Mouse (Mus musculus) hindbrain, embryonic 15.5 days (tissue): ENCODE results near the gene Mettl16. TPM values are rescaled to one million over a fixed set of nuclear protein-coding genes. Genes with fewer than 3 reads are reported as not detected.

ENCODE experiments used
- ATAC-seq: fragments of 200-750 bp; cut with Nextera tagmentation; 2 replicates; pipeline ENCODE4 v1.8.0; 2017; ENCODE audit warnings: low read depth, moderate number of reproducible peaks, moderate TSS enrichment; ENCODE audit not compliant: low FRiP score
- H3K27ac ChIP-seq: fragments of 300-500 bp; sonication (generic); replicated peaks from 2 replicates; pipeline ENCODE4 v1.5.1; 2015; ENCODE audit warnings: mild to moderate bottlenecking, inconsistent platforms
- H3K27me3 ChIP-seq: fragments of 300-500 bp; sonication (generic); 2 replicates; pipeline ENCODE4 v1.6.1; 2015; ENCODE audit warnings: control low read depth, inconsistent platforms
- H3K36me3 ChIP-seq: fragments of 300-500 bp; sonication (generic); 2 replicates; pipeline ENCODE4 v1.6.1; 2015; ENCODE audit warnings: control low read depth, inconsistent platforms
- H3K4me1 ChIP-seq: fragments of 300-500 bp; sonication (generic); replicated peaks from 2 replicates; pipeline ENCODE4 v1.6.1; 2015; ENCODE audit warnings: control low read depth, inconsistent platforms
- H3K4me2 ChIP-seq: fragments of 300-500 bp; sonication (generic); 2 replicates; pipeline ENCODE4 v1.6.1; 2015; ENCODE audit warnings: moderate library complexity, mild to moderate bottlenecking, inconsistent platforms
- H3K4me3 ChIP-seq: fragments of 300-500 bp; sonication (generic); 2 replicates; pipeline ENCODE4 v1.5.1; 2015; ENCODE audit warnings: mild to moderate bottlenecking, inconsistent platforms
- H3K9ac ChIP-seq: fragments of 300-500 bp; sonication (generic); 2 replicates; pipeline ENCODE4 v1.6.1; 2015; ENCODE audit warnings: inconsistent platforms
- H3K9me3 ChIP-seq: fragments of 300-500 bp; sonication (generic); 2 replicates; pipeline ENCODE4 v1.6.1; 2016; ENCODE audit warnings: control low read depth, inconsistent platforms
- WGBS: fragments of 180-500 bp; shearing (Covaris S2); methylation state at CpG from one replicate; pipeline ENCODE4 v1.1.7; 2015; 5-methylcytosine and 5-hydroxymethylcytosine counted together
- polyA plus RNA-seq: library from polyadenylated mRNA; unstranded; fragments of >200 nt; fragmentation: Nextera tagmentation; extraction: Ambion mirVana; gene quantifications from 2 replicates; pipeline ENCODE4 v1.2.1, GENCODE M21; 2015

The Mettl16 gene
- polyA plus RNA-seq, result 51.9 and 53.5 TPM in 2 replicates

DNA sequence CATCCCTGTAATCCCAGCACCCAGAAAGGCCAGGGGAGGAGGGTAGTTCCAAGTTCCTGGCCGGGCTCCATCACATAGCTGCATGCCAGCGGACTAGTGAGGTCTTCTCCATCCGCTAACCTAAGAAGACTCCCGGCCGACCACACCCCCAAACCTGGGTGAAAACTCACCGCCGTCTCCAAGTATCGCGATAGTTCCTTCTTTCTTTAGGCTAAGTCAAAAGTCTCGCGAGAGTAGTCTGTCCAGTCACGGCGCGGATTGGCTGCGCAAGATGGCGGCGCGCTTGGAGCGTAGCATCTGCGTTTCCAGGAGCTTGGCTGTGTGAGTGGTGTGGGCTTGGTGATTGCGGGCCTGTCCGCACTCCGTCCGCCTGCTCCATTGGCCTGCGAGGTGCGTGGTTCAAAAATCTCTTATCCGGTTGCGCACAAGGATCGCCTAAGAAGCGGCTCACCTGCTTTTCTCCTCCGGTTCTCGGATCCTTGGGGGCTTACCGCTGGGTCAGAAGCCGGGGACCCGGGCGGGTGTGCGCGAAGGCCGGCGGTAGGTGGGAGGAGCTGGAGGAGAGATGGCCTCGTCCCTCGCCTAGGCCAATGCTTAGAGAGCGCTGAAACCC, at the start of gene Mettl16:
Gene Mettl16 (plus strand): TSS at position 236 of the 613 bp plus-strand sequence.
- Histone ChIP-seq H3K27me3 (no peaks in the 10 kb centered on the region), H3K4me3 (peak within 1 kb of the TSS; percentile 56), H3K9me3 (no peaks in the 10 kb centered on the region), H3K36me3 (peaks cover 20% of the 10 kb centered on the region), H3K4me2 (peak within 1 kb of the TSS; percentile 82), H3K4me1 (peaks cover 21% of the 10 kb centered on the region), H3K27ac (peak within 1 kb of the TSS; percentile 87), H3K9ac (peak within 1 kb of the TSS; percentile 60)
- under 1% methylated on average over 43 of the region's 43 CpGs for WGBS
- ATAC-seq, result peak; percentile 98

GRCm38 (mm10) chr11:74721141-74721540, 49.5 kb upstream of the Mettl16 start:
- no peak for ATAC-seq
- Histone ChIP-seq H3K9ac (no peak overlapping the region), H3K9me3 (no peaks in the 10 kb centered on the region), H3K27ac (no peak overlapping the region), H3K27me3 (no peaks in the 10 kb centered on the region), H3K36me3 (no peaks in the 10 kb centered on the region), H3K4me3 (peak overlapping the region; percentile 4; the same call in 1 of the 2 replicates), H3K4me1 (peaks cover 46% of the 10 kb centered on the region), H3K4me2 (peak overlapping the region; percentile 46)
- WGBS, result 63% methylated on average over 2 of the region's 2 CpGs

GRCm38 (mm10) chr11:74721971-74722370, 48.7 kb upstream of the Mettl16 start:
- no peak for ATAC-seq
- peak overlapping the region; percentile 70 for H3K4me2 ChIP-seq
- peaks cover 40% of the 10 kb centered on the region for H3K4me1 ChIP-seq
- peak overlapping the region; percentile 43 for H3K4me3 ChIP-seq
- H3K36me3 ChIP-seq, result no peaks in the 10 kb centered on the region
- H3K9ac ChIP-seq, result peak overlapping the region; percentile 41
- H3K27ac ChIP-seq, result no peak overlapping the region
- H3K9me3 ChIP-seq, result no peaks in the 10 kb centered on the region
- H3K27me3 ChIP-seq, result no peaks in the 10 kb centered on the region
- 28% methylated on average over 3 of the region's 3 CpGs for whole genome bisulfite sequencing

- Histone ChIP-seq H3K36me3 (no peaks in the 10 kb centered on the region), H3K9ac (peak overlapping the region; percentile 96), H3K4me1 (peaks cover 36% of the 10 kb centered on the region), H3K27me3 (no peaks in the 10 kb centered on the region), H3K9me3 (no peaks in the 10 kb centered on the region), H3K27ac (peak overlapping the region; percentile 100), H3K4me2 (peak overlapping the region; percentile 70), H3K4me3 (peak overlapping the region; percentile 86)
- whole genome bisulfite sequencing, result under 1% methylated on average over 44 of the region's 75 CpGs
- ATAC-seq, result peak; percentile 87
Observed at GRCm38 (mm10) chr11:74723357-74724234, 47.0 kb upstream of the Mettl16 start.

DNA sequence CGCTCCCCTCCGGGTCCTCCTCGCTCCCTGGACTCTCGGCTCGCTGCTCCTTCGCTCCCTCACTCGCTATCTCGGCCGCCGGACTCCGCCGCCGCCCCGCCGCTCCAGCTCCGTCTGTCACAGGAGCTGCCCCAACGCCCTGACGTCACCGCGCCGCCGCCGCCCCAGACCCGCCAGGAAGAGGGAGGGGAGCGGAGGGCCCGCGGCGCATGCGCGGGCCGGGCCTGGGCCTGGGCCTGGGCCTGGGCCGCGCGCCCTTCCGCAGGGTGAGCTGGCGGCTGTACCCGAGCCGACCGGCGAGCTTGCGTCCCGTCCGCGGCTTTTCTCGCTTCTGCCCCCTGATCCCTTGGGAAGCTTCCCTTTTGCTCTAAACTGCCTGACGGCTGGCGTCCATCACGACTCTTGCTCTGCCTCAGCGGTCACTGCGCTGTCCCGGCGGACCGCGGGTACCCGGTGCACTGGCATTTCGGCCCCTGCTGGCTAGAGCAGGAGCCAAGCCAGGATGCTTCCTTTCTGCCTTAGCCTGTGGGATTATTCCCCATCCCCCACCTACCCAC, 46.3 kb upstream of the Mettl16 start, which contains the start of gene Pafah1b1:
Gene Pafah1b1 (minus strand): TSS at position 436 of the 557 bp plus-strand sequence.
- Histone ChIP-seq H3K4me3 (peak within 1 kb of the TSS; percentile 86), H3K36me3 (no peaks in the 10 kb centered on the region), H3K4me1 (peaks cover 32% of the 10 kb centered on the region), H3K9ac (peak within 1 kb of the TSS; percentile 96), H3K27me3 (no peaks in the 10 kb centered on the region), H3K4me2 (peak within 1 kb of the TSS; percentile 70), H3K9me3 (no peaks in the 10 kb centered on the region), H3K27ac (peak within 1 kb of the TSS; percentile 100)
- peak; percentile 97 for ATAC-seq
- WGBS, result 0% methylated on average over 28 of the region's 56 CpGs

- no peaks in the 10 kb centered on the region for H3K9me3 ChIP-seq
- peak overlapping the region; percentile 100 for H3K27ac ChIP-seq
- H3K4me3 ChIP-seq, result no peak overlapping the region
- no peak overlapping the region for H3K9ac ChIP-seq
- no peaks in the 10 kb centered on the region for H3K36me3 ChIP-seq
- ATAC-seq, result no peak
- H3K27me3 ChIP-seq, result no peaks in the 10 kb centered on the region
- 52% methylated on average over 5 of the region's 5 CpGs for WGBS
- H3K4me1 ChIP-seq, result peaks cover 23% of the 10 kb centered on the region
- H3K4me2 ChIP-seq, result peak overlapping the region; percentile 70
Observed at GRCm38 (mm10) chr11:74725181-74725580, 45.4 kb upstream of the Mettl16 start.

GRCm38 (mm10) chr11:74734917-74735316, 35.7 kb upstream of the Mettl16 start:
- Histone ChIP-seq H3K4me2 (peak overlapping the region; percentile 23; the same call in 1 of the 2 replicates), H3K4me3 (no peak overlapping the region), H3K27ac (peak overlapping the region; percentile 40; the same call in 1 of the 2 replicates), H3K27me3 (no peaks in the 10 kb centered on the region), H3K9ac (no peak overlapping the region), H3K9me3 (no peaks in the 10 kb centered on the region), H3K36me3 (no peaks in the 10 kb centered on the region), H3K4me1 (peaks cover 4% of the 10 kb centered on the region; the same call in 1 of the 2 replicates)
- peak; percentile 45; the same call in 1 of the 2 replicates for ATAC-seq
- WGBS, result 14% methylated on average over 7 of the region's 7 CpGs

DNA sequence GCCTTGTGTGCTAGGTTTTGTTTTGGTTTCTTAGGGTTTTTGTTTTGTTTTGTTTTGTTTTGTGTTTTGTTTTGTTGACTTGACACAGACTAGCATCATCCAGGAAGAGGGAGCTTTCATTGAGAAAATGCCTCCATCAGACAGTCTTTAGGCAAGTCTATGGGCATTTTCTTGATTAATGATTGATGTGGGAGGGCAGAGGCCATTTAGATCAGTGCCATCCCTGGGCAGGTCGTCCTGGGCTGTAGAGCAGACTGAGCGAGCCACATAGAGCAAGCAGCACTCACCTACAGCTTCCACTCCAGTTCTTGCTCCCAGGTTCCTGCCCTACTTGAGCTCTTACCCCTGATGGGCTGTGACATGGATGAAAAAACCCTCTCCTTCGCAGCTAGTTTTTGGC, 32.8 kb upstream of the Mettl16 start:
- H3K36me3 ChIP-seq, result no peaks in the 10 kb centered on the region
- no peaks in the 10 kb centered on the region for H3K27me3 ChIP-seq
- H3K9ac ChIP-seq, result no peak overlapping the region
- no peak overlapping the region for H3K27ac ChIP-seq
- no peaks in the 10 kb centered on the region for H3K9me3 ChIP-seq
- ATAC-seq, result no peak
- H3K4me1 ChIP-seq, result peaks cover 4% of the 10 kb centered on the region; the same call in 1 of the 2 replicates
- 71% methylated on average over 3 of the region's 3 CpGs for WGBS
- no peak overlapping the region for H3K4me3 ChIP-seq
- no peak overlapping the region for H3K4me2 ChIP-seq

DNA sequence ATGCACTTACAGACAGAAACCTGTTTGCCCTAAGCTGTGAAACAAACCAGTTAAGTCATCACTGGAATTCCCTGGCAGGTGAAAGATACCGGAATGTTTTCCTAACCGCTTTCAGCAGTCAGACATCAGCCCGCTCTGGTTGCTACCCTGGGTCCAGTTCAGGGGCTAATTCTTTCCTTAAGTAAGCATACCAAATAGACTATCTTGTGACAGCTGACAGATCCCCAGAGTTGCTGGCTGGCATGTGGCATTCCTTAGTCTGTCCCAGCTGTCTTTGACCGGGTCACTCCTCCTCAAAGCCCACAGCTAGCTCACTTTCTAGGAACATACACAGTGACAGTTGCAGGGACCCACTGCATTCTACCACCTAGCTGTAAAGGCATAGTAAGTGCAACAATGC, 22.6 kb upstream of the Mettl16 start:
- 69% methylated on average over 4 of the region's 4 CpGs for WGBS
- no peak for ATAC-seq

GRCm38 (mm10) chr11:74749241-74749640, 21.4 kb upstream of the Mettl16 start:
- H3K27me3 ChIP-seq, result no peaks in the 10 kb centered on the region
- H3K9me3 ChIP-seq, result no peaks in the 10 kb centered on the region
- H3K4me2 ChIP-seq, result no peak overlapping the region
- no peak overlapping the region for H3K9ac ChIP-seq
- no peak overlapping the region for H3K27ac ChIP-seq
- H3K36me3 ChIP-seq, result no peaks in the 10 kb centered on the region
- H3K4me3 ChIP-seq, result no peak overlapping the region
- 91% methylated on average over 13 of the region's 13 CpGs for WGBS
- no peaks in the 10 kb centered on the region for H3K4me1 ChIP-seq
- no peak for ATAC-seq

More for the DNA sequence above, 22.6 kb upstream of the Mettl16 start:
- Histone ChIP-seq H3K27me3 (no peaks in the 10 kb centered on the region), H3K9ac (no peak overlapping the region), H3K9me3 (no peaks in the 10 kb centered on the region), H3K4me2 (no peak overlapping the region), H3K36me3 (no peaks in the 10 kb centered on the region), H3K4me3 (no peak overlapping the region), H3K4me1 (no peaks in the 10 kb centered on the region), H3K27ac (no peak overlapping the region)

- H3K27ac ChIP-seq, result peak overlapping the region; percentile 68
- no peak overlapping the region for H3K4me3 ChIP-seq
- H3K36me3 ChIP-seq, result no peaks in the 10 kb centered on the region
- no peaks in the 10 kb centered on the region for H3K27me3 ChIP-seq
- WGBS, result 84% methylated on average over 7 of the region's 7 CpGs
- H3K9me3 ChIP-seq, result no peaks in the 10 kb centered on the region
- no peaks in the 10 kb centered on the region for H3K4me1 ChIP-seq
- no peak for ATAC-seq
- no peak overlapping the region for H3K4me2 ChIP-seq
- no peak overlapping the region for H3K9ac ChIP-seq
Observed at GRCm38 (mm10) chr11:74750662-74751351, 19.8 kb upstream of the Mettl16 start.
